Mouse (Mus musculus) left cerebral cortex, adult 18-20 months (tissue): ENCODE measurements around the gene Tmem200b. TPM values are rescaled to one million over a fixed set of nuclear protein-coding genes. Genes with fewer than 3 reads are reported as not detected.

Source experiments
- DNase-seq, 2 experiments: peaks; one replicate each; pipeline ENCODE4 v3.0.0; 2021 to 2022; ENCODE audit warnings: low spot score in 2 of 2, mixed read lengths in 1 of 2
- long read RNA-seq, 2 experiments: library from polyadenylated mRNA; stranded (forward); transcript quantifications; one replicate each; pipeline ENCODE4 v2.0.0; 2021
- total RNA-seq, 2 experiments: library from RNA; stranded (reverse); gene quantifications; 2 replicates each; pipeline ENCODE4 v1.2.3; 2021

The Tmem200b gene
- 10 to 100 TPM in 1 of 2 experiments, 1 to 10 TPM in 1; 8.4 to 13.5 TPM for total RNA-seq
- long read RNA-seq, experiment 1, transcript Tmem200b-201 (1 exons, 1,370 nt): major isoform, 7 of 34 reads
- long read RNA-seq, experiment 1, partial matches to known transcripts: 22 of 34 reads
- long read RNA-seq, experiment 1, other reads (novel, unspliced or antisense): 5 of 34 reads
- long read RNA-seq, experiment 2, transcript Tmem200b-201 (1 exons, 1,370 nt): major isoform, 7 of 14 reads
- long read RNA-seq, experiment 2, partial matches to known transcripts: 0 of 14 reads
- long read RNA-seq, experiment 2, other reads (novel, unspliced or antisense): 7 of 14 reads

GRCm38 (mm10) chr4:131921461-131922346, at the start of gene Tmem200b:
Gene Tmem200b, plus strand, starts transcription at chr4:131921771.
- DNase-seq: peak; percentile 53 to 59

GRCm38 (mm10) chr4:131872672-131873292, 48.8 kb upstream of the Tmem200b start:
- DNase-seq: no peak

- DNase-seq: peak; percentile 84 to 94
These were observed 48.0 kb upstream of the Tmem200b start, which contains the start of gene Srsf4 for GRCm38 (mm10) chr4:131873293-131874168. Gene Srsf4, plus strand, starts transcription at chr4:131873617.

- no peak for DNase-seq
These were observed 47.4 kb upstream of the Tmem200b start for GRCm38 (mm10) chr4:131874169-131874536.

- DNase-seq: no peak
These were observed 47.0 kb upstream of the Tmem200b start for GRCm38 (mm10) chr4:131874567-131874966.

- DNase-seq: no peak
These were observed 46.3 kb upstream of the Tmem200b start for GRCm38 (mm10) chr4:131875242-131875641.

- no peak for DNase-seq
These were observed 44.7 kb upstream of the Tmem200b start for GRCm38 (mm10) chr4:131876836-131877235.

- no peak for DNase-seq
These were observed 41.9 kb upstream of the Tmem200b start for GRCm38 (mm10) chr4:131879692-131880091.

GRCm38 (mm10) chr4:131881306-131881705, 40.3 kb upstream of the Tmem200b start:
- no peak for DNase-seq

- DNase-seq: no peak
These were observed 38.0 kb upstream of the Tmem200b start for GRCm38 (mm10) chr4:131883571-131883970.

- DNase-seq: no peak
These were observed 36.2 kb upstream of the Tmem200b start for GRCm38 (mm10) chr4:131885376-131885775.

GRCm38 (mm10) chr4:131888564-131888963, 33.0 kb upstream of the Tmem200b start:
- no peak for DNase-seq

- no peak for DNase-seq
These were observed 30.9 kb upstream of the Tmem200b start for GRCm38 (mm10) chr4:131890692-131891091.

GRCm38 (mm10) chr4:131897109-131897508, 24.5 kb upstream of the Tmem200b start:
- no peak for DNase-seq

- no peak for DNase-seq
These were observed 23.8 kb upstream of the Tmem200b start for GRCm38 (mm10) chr4:131897787-131898186.

- no peak for DNase-seq
These were observed 22.9 kb upstream of the Tmem200b start for GRCm38 (mm10) chr4:131898503-131899179.

- no peak for DNase-seq
These were observed 22.4 kb upstream of the Tmem200b start for GRCm38 (mm10) chr4:131899180-131899554.

- no peak for DNase-seq
These were observed 20.5 kb upstream of the Tmem200b start for GRCm38 (mm10) chr4:131901090-131901489.

- peak in 1 of 2 experiments; percentile 42 for DNase-seq
These were observed 17.1 kb upstream of the Tmem200b start for GRCm38 (mm10) chr4:131904478-131904877.

GRCm38 (mm10) chr4:131906423-131906822, 15.1 kb upstream of the Tmem200b start:
- no peak for DNase-seq
